Mouse (Mus musculus) left cerebral cortex, adult 9 months (tissue): ENCODE results near the gene Rbm8a.

ENCODE experiments used
- DNase-seq, 2 experiments: peaks; one replicate each; pipeline ENCODE4 v3.0.0; 2022; ENCODE audit warnings: low spot score in 2 of 2

Gene Rbm8a

DNA sequence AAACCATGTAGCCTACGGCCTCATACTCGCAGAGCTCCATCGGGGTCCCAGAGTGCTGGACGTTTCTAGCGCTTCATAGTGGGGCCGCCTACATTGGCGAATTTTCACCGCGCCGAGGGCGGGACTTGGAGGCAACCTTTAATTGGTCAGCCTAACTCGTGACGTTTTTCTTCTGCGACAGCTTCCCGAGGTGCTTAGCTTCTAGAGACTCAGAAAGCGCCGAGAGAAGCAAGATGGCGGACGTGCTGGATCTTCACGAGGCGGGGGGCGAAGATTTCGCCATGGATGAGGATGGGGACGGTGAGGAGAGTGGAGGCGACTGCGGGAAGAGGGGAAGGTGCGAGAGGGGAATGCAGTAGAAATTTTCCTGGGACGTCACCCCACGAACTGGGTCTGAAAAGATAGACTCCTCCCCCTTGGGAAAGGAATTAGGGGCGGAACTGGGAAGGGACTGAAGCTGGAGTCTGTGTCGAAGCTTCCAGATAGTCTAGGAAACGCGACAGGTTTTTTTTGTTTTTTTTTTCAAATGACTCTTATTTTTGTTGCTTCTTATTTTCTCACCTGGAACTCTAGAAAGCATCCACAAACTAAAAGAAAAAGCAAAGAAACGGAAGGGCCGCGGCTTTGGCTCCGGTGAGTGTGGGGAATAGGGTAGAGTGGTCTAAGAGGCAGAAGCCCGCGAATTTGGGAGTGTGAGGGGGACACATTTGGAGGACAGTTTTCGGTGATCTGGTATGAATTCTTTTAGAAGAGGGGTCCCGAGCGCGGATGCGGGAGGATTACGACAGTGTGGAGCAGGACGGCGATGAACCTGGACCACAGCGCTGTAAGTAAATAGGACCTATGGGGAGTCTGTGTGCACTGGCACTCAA, at the start of gene Rbm8a:
Rbm8a (plus strand) TSS at position 205 of the 872 bp plus-strand sequence.
- DNase-seq = peak; percentile 88 to 98

DNA sequence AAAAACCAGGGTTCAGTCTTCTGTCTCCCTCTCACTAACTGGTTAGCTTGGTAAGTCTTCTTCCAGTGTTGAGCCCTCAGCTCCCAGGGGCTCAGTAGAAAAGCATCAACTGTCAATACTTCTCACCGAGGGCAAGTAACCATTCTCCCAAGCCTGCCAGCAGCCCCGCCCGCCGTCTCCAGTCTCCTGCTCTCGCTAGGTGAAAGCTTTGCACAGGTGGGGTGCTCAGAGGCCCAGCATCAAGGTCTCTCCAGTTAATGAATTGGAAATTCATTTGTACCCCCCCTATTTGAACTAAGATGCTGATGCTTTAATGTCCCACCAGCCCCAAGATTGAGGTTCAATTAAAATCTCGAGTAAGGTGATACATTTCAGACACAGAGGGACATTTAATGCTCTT, 48.6 kb upstream of the Rbm8a start:
- no peak for DNase-seq

DNA sequence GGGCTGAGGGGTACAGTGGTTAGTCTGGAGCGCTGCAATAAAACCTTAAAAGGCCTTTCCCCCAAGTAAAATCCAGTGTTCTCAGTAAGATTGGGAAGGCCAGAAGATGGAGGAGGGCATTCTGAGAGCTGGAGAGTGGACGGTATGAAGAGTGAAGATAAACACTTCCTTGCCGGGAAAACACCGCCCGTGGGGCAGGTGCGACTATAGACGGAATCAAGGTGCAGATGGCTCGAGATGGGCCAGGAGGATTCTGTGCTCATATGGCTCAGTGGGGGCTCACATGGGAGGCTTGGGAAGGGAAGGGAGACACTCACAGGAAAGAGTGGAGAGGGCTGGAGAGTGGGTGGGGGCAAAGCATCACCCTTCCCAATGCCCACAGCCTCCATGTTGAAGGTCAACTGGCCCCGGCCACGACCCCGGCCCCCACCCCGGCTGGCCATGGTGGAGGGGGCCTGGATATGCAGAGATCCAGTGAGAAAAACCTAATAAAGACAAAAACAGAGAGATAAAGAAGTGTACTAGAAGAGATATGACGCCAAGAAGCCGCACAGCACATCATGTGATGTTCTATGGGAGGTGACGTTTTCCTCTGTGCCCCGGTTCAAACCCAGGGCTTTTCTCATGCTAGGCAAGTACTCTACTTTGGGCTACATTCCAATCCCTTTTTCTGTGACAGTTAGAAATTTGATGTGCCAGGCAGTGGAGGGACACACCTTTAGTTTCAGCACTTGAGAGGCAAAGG, 47.8 kb upstream of the Rbm8a start:
- no peak for DNase-seq

DNA sequence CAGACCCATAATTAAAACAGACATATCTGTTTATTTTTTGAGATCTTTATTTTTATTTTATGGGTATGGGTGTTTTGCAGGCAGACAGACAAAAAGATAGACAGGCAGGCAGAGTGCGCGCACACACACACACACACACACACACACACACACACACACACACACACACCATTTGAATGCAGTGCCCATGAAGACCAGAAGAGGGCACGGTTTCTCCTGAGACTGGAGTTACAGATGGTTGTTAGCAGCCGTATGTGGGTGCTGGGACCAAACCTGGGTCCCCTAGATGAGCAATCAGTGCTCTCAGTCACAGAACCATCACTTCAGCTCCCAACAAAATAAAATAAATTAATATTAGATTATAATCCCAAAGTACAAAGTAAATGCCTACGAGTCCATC, 46.3 kb upstream of the Rbm8a start:
- DNase-seq = no peak

DNA sequence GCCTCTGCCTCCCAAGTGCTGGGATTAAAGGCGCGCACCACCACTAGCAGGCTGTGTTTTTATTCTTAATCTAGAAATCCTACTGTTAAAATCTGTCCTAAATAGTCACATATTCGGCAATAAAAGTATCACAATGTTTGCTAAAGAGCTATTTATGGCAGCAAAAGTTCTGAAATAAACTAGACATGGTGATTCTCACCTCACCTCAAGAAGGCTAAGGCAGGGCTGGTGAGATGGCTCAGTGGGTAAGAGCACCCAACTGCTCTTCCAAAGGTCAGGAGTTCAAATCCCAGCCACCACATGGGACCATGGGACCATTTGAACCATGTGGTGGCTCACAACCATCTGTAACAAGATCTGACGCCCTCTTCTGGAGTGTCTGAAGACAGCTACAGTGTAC, 39.1 kb upstream of the Rbm8a start:
- no peak for DNase-seq

DNA sequence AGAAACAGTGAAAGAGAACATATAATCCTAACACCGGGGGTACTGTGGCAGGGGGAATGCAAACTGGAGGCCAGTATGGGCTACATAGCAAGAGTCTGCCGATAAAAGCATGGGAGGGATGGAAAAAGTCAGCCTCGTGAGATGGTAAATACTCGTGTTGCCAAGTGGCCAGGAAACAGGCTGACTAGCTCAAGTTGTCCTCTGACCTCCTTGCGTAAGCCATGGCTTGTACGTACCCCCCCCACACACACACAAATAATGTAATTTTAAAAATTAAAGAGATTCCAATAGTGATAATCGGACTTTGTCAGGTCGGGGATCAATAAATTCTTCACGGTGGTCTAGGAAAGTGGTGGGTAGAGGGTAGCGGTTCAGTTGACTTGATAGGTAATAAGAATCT, 36.4 kb upstream of the Rbm8a start:
- no peak for DNase-seq

DNA sequence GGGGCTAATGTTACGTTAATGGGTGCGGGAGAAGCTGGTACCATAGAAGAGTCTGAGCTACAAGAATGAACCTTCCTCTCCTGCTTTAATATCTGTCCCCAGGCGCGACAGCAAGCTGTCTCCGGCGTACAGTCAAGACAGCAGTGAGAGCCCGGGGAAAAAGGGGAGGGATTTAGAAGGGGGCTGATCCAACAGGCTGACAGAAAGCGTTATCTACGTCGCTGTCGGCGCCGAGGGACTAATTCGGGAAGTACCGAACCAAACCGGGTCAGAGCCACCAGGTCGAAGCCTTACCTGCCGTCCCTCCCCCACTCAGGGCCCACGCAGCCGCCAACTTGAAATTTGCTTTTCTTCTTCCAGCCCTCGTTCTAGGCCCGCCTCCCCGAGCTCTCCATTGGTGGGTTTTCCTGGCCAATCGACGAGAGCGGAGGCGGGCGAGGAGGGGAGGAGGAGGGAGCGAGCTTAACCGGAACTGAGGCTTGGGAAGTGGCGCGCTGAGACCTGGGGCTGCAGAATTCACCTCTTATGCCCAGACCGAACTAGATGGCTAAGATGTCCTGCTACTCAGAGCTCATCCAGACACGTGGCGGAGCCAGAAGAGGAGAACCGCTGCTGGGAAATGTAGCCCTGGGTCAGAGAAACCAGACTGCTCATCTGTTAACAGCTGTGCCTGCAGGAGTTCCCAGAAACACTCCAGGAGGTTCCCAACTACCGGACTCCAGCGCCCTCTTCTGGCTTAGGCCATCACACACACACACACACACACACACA, 35.8 kb upstream of the Rbm8a start, which contains the start of gene Polr3gl:
Polr3gl (minus strand) TSS at position 392 of the 771 bp plus-strand sequence.
- DNase-seq = peak; percentile 87 to 95

DNA sequence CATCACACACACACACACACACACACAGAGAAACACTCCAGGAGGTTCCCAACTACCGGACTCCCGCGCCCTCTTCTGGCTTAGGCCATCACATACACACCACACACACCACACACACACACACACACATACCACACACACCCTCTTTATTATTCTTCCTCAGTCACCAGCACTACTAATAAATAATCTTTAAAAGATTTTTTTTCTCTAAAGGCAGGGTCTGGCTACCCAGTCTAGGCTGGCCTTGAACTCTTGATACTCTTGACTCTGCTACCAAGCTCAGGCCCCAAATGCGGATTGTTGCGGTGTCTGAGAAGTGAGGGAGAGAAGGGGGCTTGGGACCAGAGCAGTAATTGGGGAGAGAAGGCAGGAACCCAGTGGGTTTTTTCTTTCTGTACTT, 34.9 kb upstream of the Rbm8a start:
- DNase-seq = no peak

DNA sequence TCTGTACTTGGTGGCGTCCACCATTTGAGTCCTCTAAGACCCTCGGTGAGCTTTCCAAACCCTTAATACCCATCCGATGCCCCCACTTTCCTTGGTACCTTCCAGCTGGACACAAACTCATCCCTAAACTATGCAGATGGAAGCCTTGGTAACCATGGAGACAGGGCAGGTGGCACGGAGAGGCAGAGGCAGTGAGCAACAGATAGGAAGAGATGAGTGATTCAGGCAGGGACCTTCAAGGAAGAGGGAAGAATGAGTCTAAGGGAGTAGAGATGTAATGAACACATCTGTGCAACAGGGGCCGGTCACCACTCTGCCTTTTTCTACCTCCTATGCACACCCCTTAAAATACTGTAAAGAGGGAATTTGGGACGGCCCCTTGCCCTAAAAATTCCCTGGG, 34.1 kb upstream of the Rbm8a start:
- DNase-seq = peak in 1 of 2 experiments; percentile 63

DNA sequence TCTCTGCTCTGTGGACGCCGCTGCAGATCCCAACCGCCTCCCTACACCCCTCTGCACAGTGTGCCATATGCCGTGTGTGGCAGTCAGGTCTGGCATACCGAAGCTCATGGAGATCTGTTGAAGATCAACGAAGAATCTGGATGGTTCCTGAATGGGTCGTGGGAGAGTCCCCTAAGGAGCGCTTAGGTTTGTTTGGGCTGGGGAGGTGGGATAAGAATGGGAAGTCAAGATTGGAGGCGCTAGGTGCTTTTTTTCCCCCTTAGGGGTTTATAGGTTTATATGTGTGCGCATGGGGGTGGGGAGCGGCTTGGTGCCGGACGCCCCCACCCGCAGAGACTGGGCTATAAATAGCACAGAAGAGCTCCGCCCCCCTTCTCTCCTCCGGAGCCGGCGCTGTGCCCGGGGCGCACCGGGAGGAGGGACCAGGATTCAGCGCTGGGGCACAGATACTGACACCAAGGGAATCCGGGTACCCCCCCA, 33.5 kb upstream of the Rbm8a start, which contains the start of gene Ankrd34a:
Ankrd34a (plus strand) TSS at position 409 of the 480 bp plus-strand sequence.
- peak in 1 of 2 experiments; percentile 82 for DNase-seq

DNA sequence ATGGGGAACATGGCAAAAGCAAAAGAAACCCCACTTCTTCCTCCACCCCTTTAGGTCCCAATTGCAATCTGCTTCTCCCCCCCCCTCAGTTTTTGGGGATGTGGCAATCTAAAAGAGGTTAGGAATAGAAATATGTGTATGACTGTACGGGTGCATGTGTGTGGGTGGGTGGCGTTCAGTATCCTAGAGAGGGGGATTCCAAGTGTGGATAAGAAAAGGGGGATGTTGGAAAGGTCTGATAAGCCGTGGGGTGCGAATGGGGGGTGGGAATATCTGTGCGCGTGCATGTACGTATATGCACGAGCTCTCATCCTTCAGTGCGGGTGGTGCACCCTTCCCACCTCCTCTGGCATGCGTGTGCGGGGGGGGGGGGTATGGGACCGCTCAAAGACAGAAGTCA, 32.9 kb upstream of the Rbm8a start:
- no peak for DNase-seq

DNA sequence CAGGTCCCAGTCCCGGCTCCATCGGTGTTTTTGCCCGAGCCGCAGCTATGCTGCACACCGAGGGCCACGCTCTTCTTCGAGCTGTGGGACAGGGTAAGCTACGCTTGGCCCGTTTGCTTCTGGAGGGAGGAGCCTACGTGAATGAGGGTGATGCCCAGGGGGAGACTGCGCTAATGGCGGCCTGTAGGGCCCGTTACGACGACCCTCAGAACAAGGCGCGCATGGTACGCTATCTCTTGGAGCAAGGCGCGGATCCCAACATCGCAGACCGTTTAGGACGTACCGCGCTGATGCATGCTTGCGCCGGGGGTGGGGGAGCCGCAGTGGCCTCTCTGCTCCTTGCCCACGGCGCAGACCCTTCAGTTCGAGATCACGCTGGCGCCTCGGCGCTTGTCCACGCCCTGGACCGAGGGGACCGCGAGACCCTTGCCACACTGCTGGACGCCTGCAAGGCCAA, 32.3 kb upstream of the Rbm8a start:
- DNase-seq = no peak

DNA sequence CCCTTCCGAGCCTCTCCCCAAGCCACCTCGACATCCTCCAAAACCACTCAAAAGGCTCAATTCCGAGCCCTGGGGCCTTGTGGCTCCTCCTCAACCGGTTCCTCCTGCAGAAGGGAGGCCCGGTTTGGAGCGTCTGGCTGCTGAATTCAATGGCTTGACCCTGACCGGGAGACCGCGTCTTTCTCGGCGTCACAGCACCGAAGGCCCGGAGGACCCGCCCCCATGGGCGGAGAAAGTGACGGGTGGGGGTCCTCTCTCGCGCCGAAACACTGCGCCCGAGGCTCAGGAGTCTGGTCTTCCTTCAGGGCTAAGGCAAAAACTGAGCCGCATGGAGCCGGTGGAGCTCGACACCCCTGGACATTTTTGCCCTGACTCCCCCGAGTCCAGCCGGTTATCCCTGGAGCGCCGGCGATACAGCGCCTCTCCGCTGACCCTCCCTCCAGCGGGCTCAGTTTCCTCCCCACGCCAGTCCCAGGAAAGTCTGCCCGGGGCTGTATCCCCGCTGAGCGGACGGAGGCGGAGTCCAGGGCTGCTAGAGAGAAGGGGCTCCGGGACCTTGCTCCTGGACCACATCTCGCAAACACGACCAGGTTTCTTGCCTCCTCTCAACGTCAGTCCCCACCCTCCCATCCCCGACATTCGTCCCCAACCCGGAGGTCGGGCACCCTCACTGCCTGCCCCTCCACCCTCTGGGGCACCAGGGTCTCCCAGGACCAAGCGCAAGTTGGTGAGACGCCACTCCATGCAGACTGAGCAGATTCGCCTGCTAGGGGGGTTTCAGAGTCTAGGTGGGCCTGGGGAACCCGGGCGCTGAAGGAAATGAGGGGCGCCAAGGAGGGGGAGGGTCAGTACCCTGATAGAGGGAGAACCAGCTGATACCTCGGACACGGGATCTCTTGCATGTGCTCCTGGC, 31.3 kb upstream of the Rbm8a start:
- peak in 1 of 2 experiments; percentile 55 for DNase-seq

DNA sequence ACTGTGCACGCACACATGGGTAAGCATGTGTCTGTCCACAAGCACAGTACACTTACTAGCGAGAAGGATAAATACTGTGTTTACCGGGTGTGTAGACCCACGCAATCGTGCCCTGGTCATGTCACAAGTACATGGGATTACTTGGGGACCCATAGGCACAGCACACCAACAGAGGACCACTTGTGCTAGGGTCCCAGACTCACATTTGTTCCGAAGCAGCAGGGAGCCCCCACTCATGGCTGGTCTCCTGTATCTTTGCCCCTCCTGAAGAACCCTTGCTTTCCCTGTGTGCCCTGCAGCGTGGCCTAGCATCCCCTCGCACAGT, 30.7 kb upstream of the Rbm8a start:
- DNase-seq = no peak

DNA sequence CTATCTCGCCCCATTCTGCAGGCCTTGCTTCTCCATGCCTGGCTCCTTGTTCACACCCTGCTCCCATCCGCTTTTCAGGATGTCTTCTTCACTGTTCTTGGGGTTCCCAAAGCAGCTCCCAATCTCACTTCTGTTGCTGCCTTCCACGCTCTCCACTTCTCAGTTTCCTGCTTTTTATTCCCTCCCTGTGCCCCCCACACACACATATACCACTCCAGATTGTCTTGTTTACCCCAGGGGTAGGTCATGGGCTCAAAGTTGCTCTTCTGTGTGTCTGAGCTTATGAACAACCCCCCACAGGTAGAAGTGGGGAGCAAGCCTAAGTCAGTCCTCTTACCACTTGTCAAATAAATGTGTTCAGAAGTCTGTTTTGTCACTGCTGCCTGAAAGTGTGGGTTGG, 30.3 kb upstream of the Rbm8a start:
- DNase-seq = no peak

DNA sequence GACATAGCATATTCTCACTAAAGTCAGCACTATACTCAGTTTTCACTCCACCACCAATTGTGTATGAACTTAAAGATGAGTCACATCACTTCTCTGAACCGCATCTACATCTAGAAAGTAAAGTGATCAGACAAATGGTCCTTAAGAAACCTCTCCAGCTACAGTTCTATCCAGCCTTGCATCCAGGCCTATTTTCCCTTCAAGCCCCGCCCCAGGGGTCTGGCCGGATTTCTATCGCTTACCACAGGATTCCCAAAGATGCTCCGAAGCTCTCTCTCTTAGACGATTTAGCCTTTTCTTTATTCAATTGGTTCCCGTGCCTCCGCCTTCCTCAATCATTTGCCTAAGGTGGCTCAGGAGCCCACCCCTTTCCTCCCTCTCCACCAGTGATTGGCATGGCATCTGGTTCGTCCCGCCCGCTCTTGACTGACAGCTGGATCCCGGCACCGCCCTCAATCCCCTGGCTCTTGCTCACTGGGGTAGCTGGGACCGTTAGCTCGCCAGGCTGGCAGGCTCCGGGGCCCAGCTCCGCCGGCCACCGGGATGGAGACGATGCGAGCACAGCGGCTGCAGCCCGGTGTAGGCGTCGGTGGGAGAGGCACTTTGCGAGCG, 29.0 kb upstream of the Rbm8a start, which contains the start of gene Lix1l:
Lix1l (plus strand) TSS at position 511 of the 612 bp plus-strand sequence.
- DNase-seq = peak; percentile 92 to 95

DNA sequence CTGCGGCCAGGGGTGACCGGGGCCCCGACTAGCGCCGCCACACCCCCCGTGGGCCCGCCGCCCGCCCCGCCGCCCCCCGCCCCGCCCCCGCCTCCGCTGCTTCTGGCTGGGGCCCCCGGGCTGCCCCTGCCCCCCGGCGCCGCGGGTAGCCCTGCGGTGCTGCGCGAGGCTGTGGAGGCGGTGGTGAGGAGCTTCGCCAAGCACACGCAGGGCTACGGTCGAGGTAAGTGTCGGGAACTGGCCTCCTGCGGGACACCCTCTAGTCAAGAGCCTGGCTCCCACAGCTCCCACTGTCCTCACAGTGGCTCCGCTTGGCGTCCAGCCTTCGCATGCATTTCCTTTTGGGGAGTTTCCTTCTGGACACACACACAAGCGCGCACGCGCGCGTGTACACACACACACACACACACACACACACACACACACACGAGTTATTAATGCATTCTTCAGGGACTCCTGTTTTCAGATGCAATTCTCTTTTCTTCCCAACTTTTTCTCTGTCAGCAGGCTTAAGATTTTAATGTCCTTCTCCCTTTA, 28.4 kb upstream of the Rbm8a start:
- peak in 1 of 2 experiments; percentile 60 for DNase-seq

DNA sequence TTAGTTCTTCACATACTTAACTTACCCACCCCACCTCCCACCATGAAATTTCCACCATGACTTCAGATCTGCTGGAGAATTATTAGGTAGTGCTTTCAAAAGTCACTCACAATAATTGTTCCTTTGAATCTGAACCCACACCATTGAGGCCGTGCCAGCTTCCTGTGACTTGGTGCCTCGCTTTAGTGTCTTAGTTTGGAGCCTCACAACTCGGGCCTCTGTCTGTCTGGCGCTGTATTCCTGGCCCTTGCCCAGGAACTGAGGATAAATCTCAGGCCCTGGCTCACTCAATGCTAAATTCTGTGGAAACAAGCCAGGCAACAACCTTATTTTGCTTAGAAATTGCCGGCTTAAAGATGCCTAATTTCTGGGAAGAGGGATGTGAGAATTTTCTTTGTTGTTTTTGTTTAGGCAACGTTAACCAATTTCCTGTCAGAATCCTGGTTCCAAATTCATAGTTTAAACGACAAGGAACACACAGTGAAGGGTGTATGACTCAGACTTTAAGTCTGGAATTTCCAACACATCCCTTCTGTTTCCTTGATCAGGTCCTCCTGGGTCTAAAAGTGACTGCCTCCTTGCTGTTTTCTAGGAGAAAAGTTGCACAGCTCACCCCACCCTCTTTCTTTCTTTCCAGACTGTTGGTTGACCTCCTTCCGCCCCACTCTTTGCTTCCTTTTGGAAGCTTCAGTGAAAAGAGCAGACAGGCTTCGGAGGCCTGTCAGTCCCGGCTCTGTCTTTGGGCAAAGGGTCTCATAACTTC, 27.6 kb upstream of the Rbm8a start:
- no peak for DNase-seq

DNA sequence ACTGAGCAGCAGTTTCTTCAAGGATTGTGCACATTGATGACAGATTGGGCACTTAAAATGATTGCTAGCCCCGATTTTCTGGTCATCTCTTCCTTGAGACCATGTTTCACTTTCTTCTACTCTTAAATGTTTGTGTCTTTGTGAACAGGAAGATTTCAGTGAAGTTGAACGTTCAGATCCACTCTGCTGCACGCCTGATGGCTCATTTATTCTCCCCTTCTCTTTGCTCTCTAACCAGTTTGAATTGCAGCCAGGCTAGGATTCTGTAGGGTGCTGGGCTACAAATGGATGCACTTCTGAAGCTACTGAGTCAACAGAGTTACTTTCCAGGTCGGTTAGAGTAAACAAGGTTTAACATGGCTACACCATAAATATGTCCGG, 27.0 kb upstream of the Rbm8a start:
- no peak for DNase-seq
